Mouse (Mus musculus) erythroblast, embryonic 14.5 days (primary cell): ENCODE measurements around the gene Rab5b.

ENCODE experiments used
- GATA1 ChIP-seq: IDR thresholded peaks from 2 replicates; pipeline ENCODE4 v1.6.1; 2012; ENCODE audit warnings: low read length, inconsistent platforms, mixed read lengths
- TAL1 ChIP-seq: IDR thresholded peaks from 3 replicates; pipeline ENCODE4 v1.6.1; 2012; ENCODE audit warnings: low read length, inconsistent platforms, mixed read lengths

DNA sequence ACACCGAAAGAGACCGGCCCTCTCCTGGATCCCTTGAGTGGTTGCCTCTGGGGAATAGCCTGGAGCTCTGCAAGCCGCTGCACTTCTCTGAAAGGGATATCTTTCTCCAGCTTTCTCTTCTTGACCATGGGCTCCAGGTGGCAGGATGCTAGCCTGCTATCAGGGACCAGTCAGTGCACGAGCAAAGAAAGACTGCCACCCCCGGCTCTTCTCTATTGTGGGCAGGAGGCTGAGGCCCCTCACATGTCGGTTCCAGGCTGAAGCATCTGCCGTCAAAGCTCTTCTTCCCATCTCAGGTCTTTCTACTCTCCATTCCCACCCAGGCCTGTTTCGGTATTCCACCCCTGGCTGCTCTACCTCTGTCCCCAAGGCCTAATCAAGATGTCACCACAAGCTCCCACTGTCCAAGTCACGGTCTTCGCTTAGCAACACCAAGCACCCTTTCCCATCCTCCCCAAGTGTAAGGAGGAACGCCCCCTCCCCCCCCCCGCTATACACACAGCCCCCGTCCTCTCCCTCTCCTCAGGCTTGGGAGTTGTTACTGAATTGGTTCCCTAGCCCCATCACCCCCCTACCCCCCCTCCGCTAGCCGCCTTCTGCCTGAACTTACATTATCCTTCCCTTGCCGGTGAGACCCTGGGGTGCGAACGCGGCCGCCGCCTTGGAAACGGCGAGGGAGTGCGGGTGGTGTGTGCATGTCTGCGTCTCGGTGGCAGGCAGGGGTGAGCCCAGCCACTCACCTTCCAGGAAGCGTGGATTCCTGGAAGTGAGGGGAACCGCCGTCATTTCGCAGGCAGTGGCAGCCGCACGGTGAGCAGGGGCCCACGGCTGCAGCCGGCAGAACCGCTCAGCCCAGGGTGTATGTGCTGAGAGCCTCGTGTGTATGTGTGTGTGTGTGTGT is 50.7 kb downstream of the Rab5b start, which contains the start of gene Ikzf4:
- TF ChIP-seq GATA1 (no peak), TAL1 (no peak)
